Mouse (Mus musculus) regulatory T cell (primary cell): ENCODE measurements around the gene Pitpnm1.
"Not testable (repeated sequence)": the region's sequence is repeated elsewhere in the genome, so short reads cannot be mapped to it uniquely, and the experiment has no call there.

ENCODE experiments used
- in situ Hi-C: fragments of 300-600 bp; cut with MboI, MseI; formaldehyde crosslinking; loops from one replicate; pipeline ENCODE4 v1.15.1; 2025; ENCODE audit warnings: high pct_unique_total_duplicates

The Pitpnm1 gene

GRCm38 (mm10) chr19:4115816-4116215 lies 16.0 kb downstream of the Pitpnm1 start:
- in situ Hi-C loops, result loop anchor here (5.0 to 10.0 kb wide), 4 partner anchors 59 to 989 kb away; partner anchors contain the start of genes Carns1, Cpt1a, Ppp1ca and Rab1b

- in situ Hi-C loops, result loop anchor here (5.0 to 10.0 kb wide), 4 partner anchors 58 to 988 kb away; partner anchors contain the start of genes Carns1, Cpt1a, Ppp1ca and Rab1b
Observed at GRCm38 (mm10) chr19:4117006-4117405, 17.2 kb downstream of the Pitpnm1 start.

GRCm38 (mm10) chr19:4118350-4118749 lies 18.6 kb downstream of the Pitpnm1 start:
- in situ Hi-C loops, result loop anchor here (5.0 to 10.0 kb wide), 4 partner anchors 56 to 986 kb away; partner anchors contain the start of genes Carns1, Cpt1a, Ppp1ca and Rab1b

- in situ Hi-C loops, result loop anchor here (5.0 to 10.0 kb wide), 4 partner anchors 55 to 985 kb away; partner anchors contain the start of genes Carns1, Cpt1a, Ppp1ca and Rab1b
Observed at GRCm38 (mm10) chr19:4119716-4120487, 20.1 kb downstream of the Pitpnm1 start.

- in situ Hi-C loops, result no loop called here
Observed at GRCm38 (mm10) chr19:4120496-4120895, 20.7 kb downstream of the Pitpnm1 start.

GRCm38 (mm10) chr19:4121097-4121805 lies 21.5 kb downstream of the Pitpnm1 start:
- in situ Hi-C loops, result no loop called here

- in situ Hi-C loops, result not testable (repeated sequence)
Observed at GRCm38 (mm10) chr19:4121896-4122295, 22.1 kb downstream of the Pitpnm1 start.

- in situ Hi-C loops, result no loop called here
Observed at GRCm38 (mm10) chr19:4122411-4123370, 22.9 kb downstream of the Pitpnm1 start.

- in situ Hi-C loops, result no loop called here
Observed at GRCm38 (mm10) chr19:4124432-4124831, 24.6 kb downstream of the Pitpnm1 start.

GRCm38 (mm10) chr19:4125268-4125667 lies 25.5 kb downstream of the Pitpnm1 start:
- in situ Hi-C loops, result not testable (repeated sequence)

GRCm38 (mm10) chr19:4125741-4126696 lies 26.2 kb downstream of the Pitpnm1 start, which contains the start of gene Aip:
Aip (minus strand) TSS chr19:4125858.
- in situ Hi-C loops, result no loop called here

- in situ Hi-C loops, result no loop called here
Observed at GRCm38 (mm10) chr19:4126759-4127495, 27.1 kb downstream of the Pitpnm1 start.

- in situ Hi-C loops, result no loop called here
Observed at GRCm38 (mm10) chr19:4129462-4129861, 29.7 kb downstream of the Pitpnm1 start.

- in situ Hi-C loops, result no loop called here
Observed at GRCm38 (mm10) chr19:4130106-4130505, 30.3 kb downstream of the Pitpnm1 start.

- in situ Hi-C loops, result no loop called here
Observed at GRCm38 (mm10) chr19:4131075-4131474, 31.3 kb downstream of the Pitpnm1 start.

- in situ Hi-C loops, result no loop called here
Observed at GRCm38 (mm10) chr19:4131768-4132167, 32.0 kb downstream of the Pitpnm1 start.

- in situ Hi-C loops, result no loop called here
Observed at GRCm38 (mm10) chr19:4134354-4134753, 34.6 kb downstream of the Pitpnm1 start.

GRCm38 (mm10) chr19:4135229-4135962 lies 35.6 kb downstream of the Pitpnm1 start:
- in situ Hi-C loops, result not testable (repeated sequence)

GRCm38 (mm10) chr19:4135963-4136345 lies 36.2 kb downstream of the Pitpnm1 start:
- in situ Hi-C loops, result not testable (repeated sequence)
